Mouse (Mus musculus) MEL (cell line): ENCODE measurements around the gene Map3k7cl.

Experiments used
- CTCF ChIP-seq, 3 experiments: IDR thresholded peaks in 2 of 3; conservative IDR thresholded peaks in 1 of 3; 2 replicates each; pipeline ENCODE4 v1.5.1; 2011 to 2012; ENCODE audit warnings: low read length in 3 of 3, low read depth in 2 of 3, mild to moderate bottlenecking in 2 of 3, improper control_type of control experiment in 1 of 3, inconsistent platforms in 1 of 3, mixed read lengths in 1 of 3, moderate library complexity in 1 of 3; ENCODE audit not compliant: control insufficient read depth in 1 of 3, insufficient read depth in 1 of 3, poor library complexity in 1 of 3, severe bottlenecking in 1 of 3
- EP300 ChIP-seq, 2 experiments: IDR thresholded peaks; 2 replicates each; pipeline ENCODE4 v1.6.1; 2011; ENCODE audit warnings: improper control_type of control experiment in 2 of 2, low read length in 2 of 2, low read depth in 1 of 2, mild to moderate bottlenecking in 1 of 2
- GATA1 ChIP-seq: IDR thresholded peaks from 2 replicates; pipeline ENCODE4 v1.6.1; 2011; ENCODE audit warnings: low read depth, low read length, improper control_type of control experiment
- JUND ChIP-seq: IDR thresholded peaks from 2 replicates; pipeline ENCODE4 v1.6.1; 2011; ENCODE audit warnings: low read depth, mild to moderate bottlenecking, improper control_type of control experiment, low read length
- MYC ChIP-seq: IDR thresholded peaks from 2 replicates; pipeline ENCODE4 v1.6.1; 2011; ENCODE audit warnings: low read depth, mild to moderate bottlenecking, low read length, improper control_type of control experiment, moderate library complexity
- NELFE ChIP-seq: IDR thresholded peaks from 2 replicates; pipeline ENCODE4 v1.6.1; 2011; ENCODE audit warnings: low read depth, low read length, improper control_type of control experiment
- NRF1 ChIP-seq: IDR thresholded peaks from 2 replicates; pipeline ENCODE4 v1.6.1; 2014; ENCODE audit warnings: low read depth, mild to moderate bottlenecking, inconsistent platforms, low read length, improper control_type of control experiment, moderate library complexity; ENCODE audit not compliant: poor library complexity, insufficient read depth, severe bottlenecking
- POLR2A ChIP-seq, 2 experiments: IDR thresholded peaks; 2 replicates each; pipeline ENCODE4 v1.6.1; 2011 to 2012; ENCODE audit warnings: low read length in 2 of 2, mild to moderate bottlenecking in 2 of 2, control low read depth in 1 of 2, improper control_type of control experiment in 1 of 2, low read depth in 1 of 2, moderate library complexity in 1 of 2; ENCODE audit not compliant: control insufficient read depth in 1 of 2, insufficient read depth in 1 of 2, poor library complexity in 1 of 2
- POLR2AphosphoS2 ChIP-seq: IDR thresholded peaks from 2 replicates; pipeline ENCODE4 v1.6.1; 2011; ENCODE audit warnings: low read length, improper control_type of control experiment
- ZC3H11A ChIP-seq: IDR thresholded peaks from 2 replicates; pipeline ENCODE4 v1.6.1; 2012; ENCODE audit warnings: low read depth, mild to moderate bottlenecking, inconsistent platforms, low read length, improper control_type of control experiment

DNA sequence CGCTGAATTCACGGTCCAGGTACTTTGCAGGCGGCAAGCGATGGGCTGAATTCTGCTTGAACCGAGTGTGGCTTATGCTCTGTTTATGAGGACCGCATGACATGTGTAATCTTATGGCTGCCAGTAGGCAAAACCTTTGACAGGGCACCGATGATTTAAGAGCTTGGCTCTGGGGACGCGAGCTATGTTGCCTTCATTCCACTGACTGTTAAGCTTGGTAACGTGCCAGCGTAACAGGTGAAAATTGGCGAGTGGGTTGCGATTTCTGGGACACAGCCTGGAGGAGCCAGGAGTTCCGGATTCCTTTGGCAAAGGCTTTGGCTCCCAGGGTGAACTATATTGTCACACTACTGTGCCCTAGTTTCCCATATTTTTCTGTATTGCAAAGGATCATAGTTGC, 26.3 kb downstream of the Map3k7cl start:
- TF ChIP-seq CTCF (IDR thresholded peaks at IDR 0.05 in 2 of 3, conservative IDR thresholded peaks at IDR 0.05 in 1 of 3; ENCODE audit: control insufficient read depth in 1 of 3, insufficient read depth in 1 of 3, low read depth in 2 of 3, low read length in 3 of 3, poor library complexity in 1 of 3, severe bottlenecking in 1 of 3), result no peak
- no peak for TF ChIP-seq POLR2A (IDR thresholded peaks at IDR 0.05; ENCODE audit: control insufficient read depth in 1 of 2, insufficient read depth in 1 of 2, low read depth in 1 of 2, low read length in 2 of 2, poor library complexity in 1 of 2)
- TF ChIP-seq GATA1, result no peak
- no peak for TF ChIP-seq NRF1
- TF ChIP-seq MYC, result no peak
- no peak for TF ChIP-seq POLR2AphosphoS2
- TF ChIP-seq NELFE, result no peak
- TF ChIP-seq EP300 (IDR thresholded peaks at IDR 0.05; ENCODE audit: low read depth in 1 of 2, low read length in 2 of 2), result no peak
- no peak for TF ChIP-seq ZC3H11A
- TF ChIP-seq JUND, result no peak
